Mouse (Mus musculus) kidney, embryonic 16.5 days (tissue): ENCODE measurements at regions not wholly inside any gene's neighbourhood (a gene's known extent, or its start where the extent isn't known, plus 50 kb on each side); places are given as distances from the start of the nearest gene placed in this dataset.

Experiments
- ATAC-seq: fragments of 200-750 bp; cut with Nextera tagmentation; 2 replicates; pipeline ENCODE4 v1.8.0; 2017; ENCODE audit warnings: moderate TSS enrichment; ENCODE audit not compliant: low FRiP score, low TSS enrichment
- H3K27ac ChIP-seq: fragments of 300-500 bp; sonication (generic); 2 replicates; pipeline ENCODE4 v1.5.1; 2014; ENCODE audit warnings: low read length
- H3K27me3 ChIP-seq: fragments of 300-500 bp; sonication (generic); 2 replicates; pipeline ENCODE4 v1.6.1; 2014; ENCODE audit warnings: low read length, control low read depth, mixed read lengths; ENCODE audit not compliant: insufficient read depth
- H3K36me3 ChIP-seq: fragments of 300-500 bp; sonication (generic); 2 replicates; pipeline ENCODE4 v1.6.1; 2014; ENCODE audit warnings: low read length, control low read depth, mixed read lengths; ENCODE audit not compliant: insufficient read depth
- H3K4me1 ChIP-seq: fragments of 300-500 bp; sonication (generic); 2 replicates; pipeline ENCODE4 v1.6.1; 2014; ENCODE audit warnings: low read length, control low read depth, mixed read lengths; ENCODE audit not compliant: insufficient read depth
- H3K4me2 ChIP-seq: fragments of 300-500 bp; sonication (generic); replicated peaks from 2 replicates; pipeline ENCODE4 v1.6.1; 2014; ENCODE audit warnings: low read depth, low read length
- H3K4me3 ChIP-seq: fragments of 300-500 bp; sonication (generic); 2 replicates; pipeline ENCODE4 v1.5.1; 2014; ENCODE audit warnings: mild to moderate bottlenecking, low read length
- H3K9ac ChIP-seq: fragments of 300-500 bp; sonication (generic); replicated peaks from 2 replicates; pipeline ENCODE4 v1.6.1; 2014; ENCODE audit warnings: low read length
- H3K9me3 ChIP-seq: fragments of 300-500 bp; sonication (generic); 2 replicates; pipeline ENCODE4 v1.6.1; 2016; ENCODE audit warnings: low read length, control low read depth
- WGBS: fragments of 180-500 bp; shearing (Covaris S2); extraction: QIAGEN DNeasy Blood & Tissue Kit; methylation state at CpG from one replicate; pipeline ENCODE4 v1.1.7; 2014; 5-methylcytosine and 5-hydroxymethylcytosine counted together

DNA sequence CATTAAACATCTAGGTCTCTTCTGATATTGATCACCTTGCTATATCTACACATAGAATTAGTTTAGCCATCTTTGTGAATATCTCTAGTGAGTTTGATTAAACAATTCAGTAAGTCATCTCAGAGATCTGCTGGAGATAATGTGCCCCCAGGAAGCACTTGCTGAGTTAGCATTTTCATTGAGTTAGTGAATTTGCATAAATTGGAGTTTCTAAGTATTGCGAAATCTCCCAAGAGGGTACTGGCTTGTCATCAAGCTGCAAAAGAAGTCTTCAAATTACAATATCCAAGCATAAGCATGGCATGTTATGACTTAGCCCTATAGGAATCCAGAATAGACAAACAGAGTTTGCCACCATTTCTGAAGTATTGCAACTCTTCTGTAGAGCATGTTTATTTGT is 473.6 kb upstream of the Nr2f2 start:
- WGBS, result 100% methylated on average over 1 of the region's 1 CpGs
- H3K9ac ChIP-seq, result no peak overlapping the region

DNA sequence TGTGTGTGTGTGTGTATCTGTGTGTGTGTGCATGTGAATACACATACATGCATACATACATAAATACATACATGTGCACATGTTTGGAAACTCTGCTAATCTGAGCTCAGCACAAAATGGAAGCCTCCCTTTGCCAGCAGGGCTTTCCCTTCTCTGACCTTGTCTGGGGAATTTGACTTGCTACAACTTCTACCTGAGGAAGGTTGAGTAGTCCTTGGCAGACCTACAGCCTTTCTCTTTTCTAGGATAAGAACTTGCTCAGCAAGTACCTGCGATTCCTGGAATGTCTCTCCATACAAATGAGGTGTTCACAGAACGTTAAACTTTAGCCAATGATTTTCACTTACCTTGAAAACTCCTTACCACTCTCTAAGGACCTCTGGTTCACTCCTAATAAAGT is 472.7 kb upstream of the Nr2f2 start:
- H3K4me1 ChIP-seq, result no peaks in the 10 kb centered on the region
- H3K27ac ChIP-seq, result peak overlapping the region; percentile 24; the same call in 1 of the 2 replicates
- H3K27me3 ChIP-seq, result no peaks in the 10 kb centered on the region
- H3K4me3 ChIP-seq, result no peak overlapping the region
- ATAC-seq, result no peak
- H3K4me2 ChIP-seq, result no peak overlapping the region
- H3K9me3 ChIP-seq, result no peaks in the 10 kb centered on the region
- no peaks in the 10 kb centered on the region for H3K36me3 ChIP-seq
- no peak overlapping the region for H3K9ac ChIP-seq
- 68% methylated on average over 2 of the region's 2 CpGs for WGBS

More for the DNA sequence above, 473.6 kb upstream of the Nr2f2 start:
- Histone ChIP-seq H3K4me2 (no peak overlapping the region), H3K4me1 (no peaks in the 10 kb centered on the region), H3K27ac (no peak overlapping the region), H3K27me3 (no peaks in the 10 kb centered on the region), H3K9me3 (no peaks in the 10 kb centered on the region), H3K4me3 (no peak overlapping the region), H3K36me3 (no peaks in the 10 kb centered on the region)
- no peak for ATAC-seq

GRCm38 (mm10) chr7:70834787-70835461 is 468.4 kb upstream of the Nr2f2 start:
- no peaks in the 10 kb centered on the region for H3K27me3 ChIP-seq
- no peak overlapping the region for H3K4me2 ChIP-seq
- no peak overlapping the region for H3K4me3 ChIP-seq
- no peaks in the 10 kb centered on the region for H3K36me3 ChIP-seq
- H3K27ac ChIP-seq, result no peak overlapping the region
- no peak for ATAC-seq
- WGBS, result 32% methylated on average over 4 of the region's 4 CpGs
- H3K9me3 ChIP-seq, result no peaks in the 10 kb centered on the region
- H3K9ac ChIP-seq, result no peak overlapping the region
- H3K4me1 ChIP-seq, result no peaks in the 10 kb centered on the region

DNA sequence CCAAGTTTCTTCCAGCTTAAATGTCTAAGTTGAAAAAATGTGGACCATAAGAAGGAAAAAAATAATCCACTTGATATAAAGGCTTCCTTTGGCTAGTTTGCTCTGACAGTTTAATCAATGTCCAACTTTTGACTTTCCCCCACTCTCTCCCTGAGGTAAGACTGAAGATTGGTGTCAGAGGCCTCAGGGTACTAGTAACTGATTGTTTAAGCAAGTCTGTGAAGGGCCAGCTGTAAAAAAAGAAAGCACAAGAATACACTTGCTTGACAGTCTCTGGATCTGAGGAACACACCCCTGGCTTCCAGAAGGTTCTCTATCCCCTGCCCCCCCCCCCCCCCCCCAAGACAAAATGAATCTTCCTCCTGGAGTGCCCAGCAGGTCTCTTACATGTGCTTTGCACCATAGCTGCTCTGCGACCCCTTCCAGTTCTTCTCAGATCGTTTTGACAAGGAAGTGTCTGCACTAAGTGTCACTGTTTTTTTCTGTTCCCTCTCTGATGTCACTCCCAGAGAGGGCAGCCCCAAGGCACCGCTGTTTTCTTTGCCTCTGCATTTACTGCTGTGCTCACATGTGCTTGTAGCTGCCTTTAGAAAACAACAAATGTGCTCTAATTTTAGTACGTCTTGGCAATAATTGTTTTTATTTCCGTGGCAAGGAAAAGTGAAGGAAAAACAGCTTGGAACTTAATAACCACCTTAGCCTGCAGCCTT is 462.1 kb upstream of the Nr2f2 start:
- WGBS, result 9% methylated on average over 5 of the region's 5 CpGs
- H3K9ac ChIP-seq, result no peak overlapping the region

DNA sequence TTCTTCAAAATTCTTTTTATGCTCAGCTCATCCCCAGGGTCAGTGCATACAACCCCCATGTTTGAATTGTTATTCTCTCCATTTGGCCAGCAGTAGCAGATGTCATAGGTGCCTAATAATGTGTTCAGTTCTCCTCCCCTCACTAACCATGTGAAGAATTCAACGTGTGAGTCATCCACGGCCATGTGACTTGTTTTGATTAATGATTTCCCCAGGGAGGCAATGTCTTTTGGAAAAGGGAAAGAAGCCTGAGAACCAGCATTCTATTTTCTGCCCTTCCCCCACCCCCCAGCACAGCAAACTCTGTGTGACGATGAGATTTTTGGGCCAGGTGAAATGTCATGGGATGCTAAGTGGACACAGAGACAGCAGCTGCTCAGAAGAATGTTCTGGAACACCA is 459.5 kb upstream of the Nr2f2 start:
- Histone ChIP-seq H3K27me3 (no peaks in the 10 kb centered on the region), H3K27ac (no peak overlapping the region), H3K36me3 (no peaks in the 10 kb centered on the region), H3K4me2 (no peak overlapping the region), H3K4me1 (peaks cover 21% of the 10 kb centered on the region), H3K9ac (no peak overlapping the region), H3K4me3 (no peak overlapping the region), H3K9me3 (no peaks in the 10 kb centered on the region)
- 25% methylated on average over 3 of the region's 3 CpGs for WGBS
- ATAC-seq, result no peak

More for the DNA sequence above, 462.1 kb upstream of the Nr2f2 start:
- no peak overlapping the region for H3K4me3 ChIP-seq
- peak; percentile 57; the same call in 1 of the 2 replicates for ATAC-seq
- H3K36me3 ChIP-seq, result no peaks in the 10 kb centered on the region
- no peak overlapping the region for H3K4me2 ChIP-seq
- no peaks in the 10 kb centered on the region for H3K27me3 ChIP-seq
- no peaks in the 10 kb centered on the region for H3K9me3 ChIP-seq
- peaks cover 12% of the 10 kb centered on the region; the same call in 1 of the 2 replicates for H3K4me1 ChIP-seq
- peak overlapping the region; percentile 64 for H3K27ac ChIP-seq

GRCm38 (mm10) chr7:70823020-70823419 is 456.5 kb upstream of the Nr2f2 start:
- Histone ChIP-seq H3K36me3 (no peaks in the 10 kb centered on the region), H3K27me3 (no peaks in the 10 kb centered on the region), H3K4me2 (peak overlapping the region; percentile 40), H3K9ac (no peak overlapping the region), H3K9me3 (no peaks in the 10 kb centered on the region), H3K4me3 (peak overlapping the region; percentile 22), H3K4me1 (peaks cover 14% of the 10 kb centered on the region), H3K27ac (peak overlapping the region; percentile 39; the same call in 1 of the 2 replicates)
- peak; percentile 58; the same call in 1 of the 2 replicates for ATAC-seq
- WGBS, result 15% methylated on average over 11 of the region's 11 CpGs

GRCm38 (mm10) chr7:70822310-70822821 is 455.8 kb upstream of the Nr2f2 start:
- Histone ChIP-seq H3K27ac (peak overlapping the region; percentile 61), H3K27me3 (no peaks in the 10 kb centered on the region), H3K4me2 (peak overlapping the region; percentile 40), H3K9me3 (no peaks in the 10 kb centered on the region), H3K4me3 (no peak overlapping the region; the same call in 1 of the 2 replicates), H3K9ac (no peak overlapping the region), H3K36me3 (no peaks in the 10 kb centered on the region), H3K4me1 (peaks cover 15% of the 10 kb centered on the region)
- ATAC-seq, result peak; percentile 75
- WGBS, result 37% methylated on average over 9 of the region's 9 CpGs

DNA sequence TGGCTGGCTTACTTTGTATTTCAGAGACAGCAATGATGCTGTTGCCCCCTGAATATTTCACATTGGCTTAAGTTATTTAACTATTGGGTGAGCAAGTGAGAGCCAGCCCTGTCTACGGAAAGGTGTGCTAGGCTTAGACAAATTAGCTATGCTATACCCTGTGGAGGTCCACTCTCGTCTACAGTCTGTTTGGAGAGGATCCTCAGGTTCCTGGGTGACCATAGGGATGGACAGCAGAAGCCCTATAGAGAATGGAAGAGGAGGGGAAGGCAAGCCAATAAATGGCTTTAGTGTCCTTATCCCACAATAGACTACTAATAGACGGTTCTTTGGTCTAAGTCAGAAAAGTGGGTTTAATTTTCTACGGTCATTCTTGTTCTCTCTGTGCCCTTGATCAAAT is 455.3 kb upstream of the Nr2f2 start:
- H3K4me1 ChIP-seq, result peaks cover 20% of the 10 kb centered on the region
- H3K9me3 ChIP-seq, result no peaks in the 10 kb centered on the region
- H3K27me3 ChIP-seq, result no peaks in the 10 kb centered on the region
- H3K4me2 ChIP-seq, result no peak overlapping the region
- no peaks in the 10 kb centered on the region for H3K36me3 ChIP-seq
- H3K9ac ChIP-seq, result no peak overlapping the region
- WGBS, result 78% methylated on average over 4 of the region's 4 CpGs
- no peak overlapping the region for H3K4me3 ChIP-seq
- peak overlapping the region; percentile 61 for H3K27ac ChIP-seq
- no peak for ATAC-seq

DNA sequence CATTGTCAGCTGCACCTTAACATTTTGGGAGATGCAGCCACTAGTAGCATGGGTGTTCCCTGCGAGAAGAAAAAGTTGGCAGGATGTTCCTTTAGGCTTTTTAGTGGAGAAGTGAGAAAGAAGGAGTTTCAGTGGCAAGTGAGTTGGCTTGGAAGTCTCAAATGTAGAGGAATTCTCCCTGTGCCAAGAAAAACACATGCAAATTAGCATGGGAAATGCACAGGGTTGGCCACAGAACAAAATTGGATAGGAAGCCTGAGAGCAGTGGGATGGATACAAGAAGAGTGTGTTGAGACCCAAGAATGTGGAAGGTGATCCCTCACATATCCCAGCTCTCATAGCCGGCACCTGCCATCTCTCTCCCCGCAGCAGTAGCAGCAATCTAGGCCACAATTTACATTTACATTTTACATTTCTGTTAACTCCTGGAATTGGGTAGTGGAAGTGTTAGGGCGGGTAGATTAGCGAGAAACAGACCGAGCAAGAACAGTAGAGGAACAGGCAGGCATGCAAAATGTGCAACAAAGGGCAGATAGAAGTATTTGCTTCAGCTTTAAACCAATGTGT is 450.9 kb upstream of the Nr2f2 start:
- WGBS, result 70% methylated on average over 6 of the region's 6 CpGs
- H3K27ac ChIP-seq, result peak overlapping the region; percentile 50
- no peaks in the 10 kb centered on the region for H3K36me3 ChIP-seq
- no peaks in the 10 kb centered on the region for H3K9me3 ChIP-seq
- H3K9ac ChIP-seq, result no peak overlapping the region
- H3K4me1 ChIP-seq, result peaks cover 27% of the 10 kb centered on the region
- H3K27me3 ChIP-seq, result no peaks in the 10 kb centered on the region
- no peak for ATAC-seq
- H3K4me2 ChIP-seq, result no peak overlapping the region
- no peak overlapping the region for H3K4me3 ChIP-seq
